Mouse (Mus musculus) myocyte (in vitro differentiated cells): Measurements from ENCODE around the gene Sipa1l2. TPM values are rescaled to one million over a fixed set of nuclear protein-coding genes. Genes with fewer than 3 reads are reported as not detected.
A peak's percentile ranks its signal among the peaks of the same experiment; 100 is the strongest.

Experiments used
- H3K27me3 ChIP-seq: one replicate; pipeline ENCODE4 v1.6.1; 2011; ENCODE audit not compliant: control insufficient read depth, insufficient read depth, insufficient read length
- H3K36me3 ChIP-seq: one replicate; pipeline ENCODE4 v1.6.1; 2011; ENCODE audit not compliant: control insufficient read depth, insufficient read depth
- H3K4me2 ChIP-seq: one replicate; pipeline ENCODE4 v1.6.1; 2011; ENCODE audit warnings: low read depth, control low read depth
- H3K4me3 ChIP-seq: one replicate; pipeline ENCODE4 v1.5.1; 2011; ENCODE audit warnings: mild to moderate bottlenecking, control low read depth, moderate library complexity
- H3K79me2 ChIP-seq: one replicate; pipeline ENCODE4 v1.6.1; 2011; ENCODE audit not compliant: control insufficient read depth, insufficient read depth
- H3ac ChIP-seq: one replicate; pipeline ENCODE4 v1.6.1; 2011; ENCODE audit not compliant: control insufficient read depth, insufficient read length
- CEBPB ChIP-seq: IDR thresholded peaks from 2 replicates; pipeline ENCODE4 v1.6.1; 2011; ENCODE audit warnings: mild to moderate bottlenecking, moderate library complexity; ENCODE audit not compliant: poor library complexity, insufficient read depth, severe bottlenecking
- E2F4 ChIP-seq: IDR thresholded peaks from one replicate; pipeline ENCODE4 v1.6.1; 2011; ENCODE audit warnings: mild to moderate bottlenecking, control low read depth, moderate library complexity; ENCODE audit not compliant: insufficient read depth
- MAX ChIP-seq: IDR thresholded peaks from one replicate; pipeline ENCODE4 v1.6.1; 2011; ENCODE audit warnings: low read depth, mild to moderate bottlenecking, control low read depth
- MYOD1 ChIP-seq, 3 experiments: IDR thresholded peaks; one replicate each; pipeline ENCODE4 v1.6.1; 2011; ENCODE audit warnings: control low read depth in 2 of 3, low read depth in 2 of 3, mild to moderate bottlenecking in 2 of 3, moderate library complexity in 1 of 3; ENCODE audit not compliant: insufficient read length in 2 of 3, control insufficient read depth in 1 of 3
- MYOG ChIP-seq, 3 experiments: IDR thresholded peaks; one replicate each; pipeline ENCODE4 v1.6.1; 2011; ENCODE audit warnings: control low read depth in 2 of 3, low read depth in 2 of 3, mild to moderate bottlenecking in 2 of 3; ENCODE audit not compliant: insufficient read length in 2 of 3, control insufficient read depth in 1 of 3, insufficient read depth in 1 of 3
- POLR2A ChIP-seq: IDR thresholded peaks from one replicate; pipeline ENCODE4 v1.6.1; 2011; ENCODE audit warnings: low read depth, mild to moderate bottlenecking, control low read depth, moderate library complexity; ENCODE audit not compliant: insufficient read length
- POLR2AphosphoS2 ChIP-seq: IDR thresholded peaks from one replicate; pipeline ENCODE4 v1.6.1; 2011; ENCODE audit warnings: low read depth, control low read depth; ENCODE audit not compliant: insufficient read length
- REST ChIP-seq: IDR thresholded peaks from one replicate; pipeline ENCODE4 v1.6.1; 2011; ENCODE audit warnings: mild to moderate bottlenecking, control low read depth, moderate library complexity; ENCODE audit not compliant: insufficient read depth, insufficient read length
- SRF ChIP-seq: IDR thresholded peaks from one replicate; pipeline ENCODE4 v1.6.1; 2011; ENCODE audit warnings: low read depth; ENCODE audit not compliant: control insufficient read depth, insufficient read length
- TCF12 ChIP-seq: IDR thresholded peaks from one replicate; pipeline ENCODE4 v1.6.1; 2011; ENCODE audit warnings: mild to moderate bottlenecking, control low read depth; ENCODE audit not compliant: poor library complexity, insufficient read depth, severe bottlenecking
- TCF3 ChIP-seq: IDR thresholded peaks from one replicate; pipeline ENCODE4 v1.6.1; 2011; ENCODE audit warnings: low read depth, control low read depth; ENCODE audit not compliant: insufficient read length
- USF1 ChIP-seq: IDR thresholded peaks from one replicate; pipeline ENCODE4 v1.6.1; 2011; ENCODE audit warnings: low read depth, mild to moderate bottlenecking, control low read depth, moderate library complexity
- polyA plus RNA-seq: library from polyadenylated mRNA; unstranded; fragments of >200 nt; fragmentation: generic; extraction: Trizol; gene quantifications from one replicate; pipeline ENCODE4 v1.2.1, GENCODE M21; 2012; ENCODE audit warnings: missing spikeins

Sipa1l2 gene
- polyA plus RNA-seq, 1 experiment: 16.2 TPM

- no peak overlapping the region for H3K4me2 ChIP-seq
- no peak for TF ChIP-seq MYOG (IDR thresholded peaks at IDR 0.05; ENCODE audit: control insufficient read depth in 1 of 3, insufficient read depth in 1 of 3, insufficient read length in 2 of 3, low read depth in 2 of 3)
- no peak for TF ChIP-seq POLR2A
- TF ChIP-seq TCF12: no peak
- no peaks in the 10 kb centered on the region for H3K27me3 ChIP-seq
- H3K4me3 ChIP-seq: no peak overlapping the region
- H3K79me2 ChIP-seq: no peaks in the 10 kb centered on the region
- no peak overlapping the region for H3ac ChIP-seq
- H3K36me3 ChIP-seq: no peaks in the 10 kb centered on the region
Measured at GRCm38 (mm10) chr8:125611799-125612560, 42.4 kb upstream of the Sipa1l2 start.

GRCm38 (mm10) chr8:125611024-125611798 lies 41.6 kb upstream of the Sipa1l2 start:
- H3K4me3 ChIP-seq: no peak overlapping the region
- TF ChIP-seq USF1 (no peak), POLR2A (no peak), E2F4 (no peak), POLR2AphosphoS2 (no peak), SRF (no peak), MYOG (IDR thresholded peaks at IDR 0.05; ENCODE audit: control insufficient read depth in 1 of 3, insufficient read depth in 1 of 3, insufficient read length in 2 of 3, low read depth in 2 of 3) (no peak), MYOD1 (IDR thresholded peaks at IDR 0.05; ENCODE audit: control insufficient read depth in 1 of 3, insufficient read length in 2 of 3, low read depth in 2 of 3) (no peak), TCF3 (no peak), TCF12 (no peak), CEBPB (no peak), MAX (no peak), REST (no peak)
- no peaks in the 10 kb centered on the region for H3K79me2 ChIP-seq
- H3ac ChIP-seq: no peak overlapping the region
- H3K27me3 ChIP-seq: no peaks in the 10 kb centered on the region
- no peak overlapping the region for H3K4me2 ChIP-seq
- H3K36me3 ChIP-seq: no peaks in the 10 kb centered on the region

- H3K27me3 ChIP-seq: no peaks in the 10 kb centered on the region
- H3K4me3 ChIP-seq: no peak overlapping the region
- no peaks in the 10 kb centered on the region for H3K36me3 ChIP-seq
- no peaks in the 10 kb centered on the region for H3K79me2 ChIP-seq
- TF ChIP-seq USF1: no peak
- TF ChIP-seq MAX: no peak
- no peak for TF ChIP-seq E2F4
- no peak for TF ChIP-seq POLR2AphosphoS2
- no peak for TF ChIP-seq TCF12
- H3ac ChIP-seq: no peak overlapping the region
- H3K4me2 ChIP-seq: no peak overlapping the region
Measured at GRCm38 (mm10) chr8:125609737-125610136, 40.1 kb upstream of the Sipa1l2 start.

GRCm38 (mm10) chr8:125607714-125608223 lies 38.2 kb upstream of the Sipa1l2 start:
- Histone ChIP-seq H3K79me2 (no peaks in the 10 kb centered on the region), H3ac (no peak overlapping the region), H3K4me3 (no peak overlapping the region), H3K4me2 (no peak overlapping the region), H3K27me3 (no peaks in the 10 kb centered on the region), H3K36me3 (no peaks in the 10 kb centered on the region)
- peak in 2 of 3 experiments; percentile 45 to 53 for TF ChIP-seq MYOG (IDR thresholded peaks at IDR 0.05; ENCODE audit: control insufficient read depth in 1 of 3, insufficient read depth in 1 of 3, insufficient read length in 2 of 3, low read depth in 2 of 3)
- TF ChIP-seq REST: no peak
- TF ChIP-seq MYOD1 (IDR thresholded peaks at IDR 0.05; ENCODE audit: control insufficient read depth in 1 of 3, insufficient read length in 2 of 3, low read depth in 2 of 3): peak in 1 of 3 experiments; percentile 63
- no peak for TF ChIP-seq CEBPB

- no peaks in the 10 kb centered on the region for H3K27me3 ChIP-seq
- TF ChIP-seq USF1 (no peak), E2F4 (no peak), POLR2A (no peak), SRF (no peak), MYOG (IDR thresholded peaks at IDR 0.05; ENCODE audit: control insufficient read depth in 1 of 3, insufficient read depth in 1 of 3, insufficient read length in 2 of 3, low read depth in 2 of 3) (no peak), MYOD1 (IDR thresholded peaks at IDR 0.05; ENCODE audit: control insufficient read depth in 1 of 3, insufficient read length in 2 of 3, low read depth in 2 of 3) (no peak), REST (no peak), TCF3 (no peak), TCF12 (no peak), POLR2AphosphoS2 (no peak), CEBPB (no peak)
Measured at GRCm38 (mm10) chr8:125606937-125607336, 37.3 kb upstream of the Sipa1l2 start.

More at GRCm38 (mm10) chr8:125606937-125607336, 37.3 kb upstream of the Sipa1l2 start:
- H3K4me2 ChIP-seq: no peak overlapping the region
- no peaks in the 10 kb centered on the region for H3K36me3 ChIP-seq
- no peak overlapping the region for H3K4me3 ChIP-seq
- no peak overlapping the region for H3ac ChIP-seq
- H3K79me2 ChIP-seq: no peaks in the 10 kb centered on the region
